Mouse (Mus musculus) intestine, embryonic 14.5 days (tissue): Measurements from ENCODE around the gene Ap2a2. TPM values are rescaled to one million over a fixed set of nuclear protein-coding genes. Genes with fewer than 3 reads are reported as not detected.

Source experiments
- ATAC-seq: fragments of 200-750 bp; cut with Nextera tagmentation; replicated peaks from 2 replicates; pipeline ENCODE4 v1.8.0; 2017; ENCODE audit warnings: low read depth, moderate number of reproducible peaks, moderate TSS enrichment, moderate library complexity; ENCODE audit not compliant: low FRiP score, low TSS enrichment
- DNase-seq: peaks from one replicate; pipeline ENCODE4 v3.0.0-alpha.2; 2018; ENCODE audit warnings: low spot score
- H3K27ac ChIP-seq: fragments of 300-500 bp; sonication (generic); 2 replicates; pipeline ENCODE4 v1.5.1; 2014; ENCODE audit warnings: low read depth, mild to moderate bottlenecking, control low read depth
- H3K27me3 ChIP-seq: fragments of 300-500 bp; sonication (generic); replicated peaks from 2 replicates; pipeline ENCODE4 v1.6.1; 2014; ENCODE audit warnings: low read length, control low read depth; ENCODE audit not compliant: control insufficient read depth, insufficient read depth
- H3K36me3 ChIP-seq: fragments of 300-500 bp; sonication (generic); 2 replicates; pipeline ENCODE4 v1.6.1; 2014; ENCODE audit warnings: low read length, control low read depth; ENCODE audit not compliant: control insufficient read depth, insufficient read depth
- H3K4me1 ChIP-seq: fragments of 300-500 bp; sonication (generic); replicated peaks from 2 replicates; pipeline ENCODE4 v1.6.1; 2014; ENCODE audit warnings: low read length, control low read depth, mixed read lengths; ENCODE audit not compliant: control insufficient read depth, insufficient read depth
- H3K4me2 ChIP-seq: fragments of 300-500 bp; sonication (generic); 2 replicates; pipeline ENCODE4 v1.6.1; 2014; ENCODE audit warnings: low read length
- H3K4me3 ChIP-seq: fragments of 300-500 bp; sonication (generic); 2 replicates; pipeline ENCODE4 v1.5.1; 2014; ENCODE audit warnings: low read depth, low read length, control low read depth, mixed read lengths
- H3K9ac ChIP-seq: fragments of 300-500 bp; sonication (generic); 2 replicates; pipeline ENCODE4 v1.6.1; 2014; ENCODE audit warnings: mild to moderate bottlenecking, low read length
- H3K9me3 ChIP-seq: fragments of 300-500 bp; sonication (generic); 2 replicates; pipeline ENCODE4 v1.6.1; 2016; ENCODE audit warnings: low read length, control low read depth; ENCODE audit not compliant: control insufficient read depth
- WGBS: fragments of 180-500 bp; shearing (Covaris S2); extraction: QIAGEN DNeasy Blood & Tissue Kit; methylation state at CpG from one replicate; pipeline ENCODE4 v1.1.7; 2014; 5-methylcytosine and 5-hydroxymethylcytosine counted together
- polyA plus RNA-seq: library from polyadenylated mRNA; unstranded; fragments of >200 nt; fragmentation: Nextera tagmentation; extraction: Ambion mirVana; gene quantifications from 2 replicates; pipeline ENCODE4 v1.2.1, GENCODE M21; 2014

The Ap2a2 gene
- polyA plus RNA-seq, 1 experiment from 2014 or later = 70.0 TPM

DNA sequence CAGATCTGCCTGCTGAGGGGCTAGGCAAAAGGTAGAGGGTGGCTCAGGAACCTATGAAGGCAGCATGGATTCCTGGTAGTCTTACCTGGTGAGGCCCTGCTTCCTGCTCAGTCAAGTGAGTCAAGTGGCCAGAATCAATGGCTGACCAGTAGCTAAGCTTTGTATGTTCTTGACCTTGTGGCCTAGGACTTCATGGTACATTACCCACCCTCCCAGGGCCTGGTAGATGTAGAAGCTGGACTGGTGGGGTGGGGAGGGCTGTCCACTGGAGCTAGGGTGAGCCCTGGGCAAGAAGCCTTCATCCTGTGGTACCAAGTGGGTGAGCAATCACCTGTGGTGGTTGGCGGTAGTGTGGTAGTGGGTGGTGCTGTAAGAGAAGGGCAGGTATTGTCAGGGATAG, 80.4 kb downstream of the Ap2a2 start:
- no peak for DNase-seq
- no peak for ATAC-seq
- H3K27ac ChIP-seq = no peak overlapping the region
- no peak overlapping the region for H3K9ac ChIP-seq
- 100% methylated on average over 1 of the region's 1 CpGs for WGBS
- no peaks in the 10 kb centered on the region for H3K9me3 ChIP-seq
- H3K4me1 ChIP-seq = no peaks in the 10 kb centered on the region
- no peak overlapping the region for H3K4me2 ChIP-seq
- H3K4me3 ChIP-seq = no peak overlapping the region
- H3K36me3 ChIP-seq = no peaks in the 10 kb centered on the region
- H3K27me3 ChIP-seq = no peaks in the 10 kb centered on the region

DNA sequence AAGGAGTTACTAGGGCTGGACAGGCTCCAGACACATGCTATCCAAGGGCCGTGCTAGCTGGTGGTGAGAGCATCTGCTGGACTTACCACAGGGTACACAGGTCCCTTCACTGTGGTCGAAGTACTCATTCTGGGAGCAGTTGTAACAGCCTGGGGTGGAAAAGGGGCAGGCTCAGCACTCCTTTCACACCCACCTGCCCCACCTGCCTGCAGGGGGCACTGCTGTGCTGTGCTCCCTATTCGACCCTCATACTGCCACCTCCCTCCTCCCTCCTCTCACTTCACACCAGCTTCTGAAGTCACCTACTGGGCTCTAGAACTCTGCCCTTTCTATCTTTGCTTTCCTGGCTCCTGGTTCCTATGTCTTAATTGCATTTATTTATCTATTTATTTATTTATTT, 81.2 kb downstream of the Ap2a2 start:
- WGBS = 45% methylated on average over 3 of the region's 3 CpGs
- DNase-seq = no peak
- no peak overlapping the region for H3K4me2 ChIP-seq
- H3K36me3 ChIP-seq = no peaks in the 10 kb centered on the region
- H3K9me3 ChIP-seq = no peaks in the 10 kb centered on the region
- no peaks in the 10 kb centered on the region for H3K27me3 ChIP-seq
- no peak overlapping the region for H3K27ac ChIP-seq
- H3K4me1 ChIP-seq = no peaks in the 10 kb centered on the region
- no peak for ATAC-seq
- H3K4me3 ChIP-seq = no peak overlapping the region
- H3K9ac ChIP-seq = no peak overlapping the region

DNA sequence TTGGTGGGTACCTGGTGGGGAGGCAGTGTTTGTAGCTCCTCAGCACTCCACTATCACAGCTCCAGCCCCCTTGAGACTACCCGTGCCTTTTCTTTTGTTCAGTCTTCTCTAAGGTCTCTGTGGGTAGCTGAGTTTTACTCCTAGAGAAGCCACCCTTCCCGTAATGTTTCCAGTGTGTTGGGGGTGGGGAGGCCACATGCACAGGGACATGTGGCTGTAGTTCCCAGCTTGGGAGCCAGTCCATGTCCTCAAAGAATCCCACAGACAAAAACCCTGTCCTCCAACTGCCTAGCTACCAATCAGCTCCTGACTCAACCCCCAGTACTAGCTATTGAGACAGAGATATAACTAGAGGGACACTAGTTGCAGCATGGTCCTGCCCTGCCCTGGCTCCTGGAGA, 85.1 kb downstream of the Ap2a2 start:
- Histone ChIP-seq H3K27me3 (no peaks in the 10 kb centered on the region), H3K36me3 (no peaks in the 10 kb centered on the region), H3K4me3 (no peak overlapping the region), H3K4me1 (no peaks in the 10 kb centered on the region), H3K27ac (no peak overlapping the region), H3K9ac (no peak overlapping the region), H3K4me2 (no peak overlapping the region), H3K9me3 (no peaks in the 10 kb centered on the region)
- 70% methylated on average over 2 of the region's 2 CpGs for WGBS
- ATAC-seq (no peak), DNase-seq (no peak)

DNA sequence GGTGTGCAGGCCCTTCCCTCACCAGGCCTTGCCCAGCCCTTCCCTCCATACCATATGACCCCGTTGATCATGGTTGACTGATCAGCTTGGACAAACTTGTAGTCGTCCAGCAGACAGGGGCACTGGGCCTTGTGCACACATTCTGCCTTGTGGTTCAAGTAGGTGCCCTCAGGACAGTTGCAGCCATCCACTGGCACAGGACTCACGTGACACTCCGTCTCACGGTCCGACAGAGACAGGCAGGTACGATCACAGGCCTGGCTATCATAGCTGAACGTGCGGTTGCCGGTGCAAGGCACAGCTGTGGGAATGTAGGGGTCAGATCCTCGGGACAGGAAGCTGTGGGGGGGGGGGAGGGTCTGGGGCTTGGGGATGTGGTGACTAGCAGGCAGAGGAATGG, 85.8 kb downstream of the Ap2a2 start:
- ATAC-seq (no peak), DNase-seq (no peak)
- Histone ChIP-seq H3K36me3 (no peaks in the 10 kb centered on the region), H3K27ac (no peak overlapping the region), H3K9ac (no peak overlapping the region), H3K4me3 (no peak overlapping the region), H3K27me3 (no peaks in the 10 kb centered on the region), H3K9me3 (no peaks in the 10 kb centered on the region), H3K4me1 (no peaks in the 10 kb centered on the region), H3K4me2 (no peak overlapping the region)
- 63% methylated on average over 11 of the region's 11 CpGs for WGBS

DNA sequence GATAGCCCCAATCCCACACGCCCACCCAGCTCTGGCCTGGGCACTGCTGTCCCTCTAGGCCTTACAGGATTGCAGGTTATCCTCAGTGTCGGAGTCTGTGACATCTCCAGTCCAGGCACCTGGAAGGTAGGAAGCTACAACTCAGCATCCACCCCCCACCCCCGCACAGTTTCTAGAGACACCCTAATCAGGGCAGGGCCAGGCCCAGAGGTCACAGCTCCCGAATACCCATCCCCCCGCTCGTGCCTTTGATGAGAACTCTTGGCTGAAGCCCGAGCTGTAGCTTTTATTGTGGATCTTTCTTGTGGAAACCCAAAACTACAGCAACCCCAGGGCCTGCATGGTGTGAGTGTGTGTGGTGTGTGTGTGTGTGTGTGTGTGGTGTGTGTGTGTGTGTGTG, 90.2 kb downstream of the Ap2a2 start:
- Histone ChIP-seq H3K4me1 (no peaks in the 10 kb centered on the region), H3K9ac (no peak overlapping the region), H3K9me3 (no peaks in the 10 kb centered on the region), H3K27me3 (no peaks in the 10 kb centered on the region), H3K4me2 (no peak overlapping the region), H3K36me3 (no peaks in the 10 kb centered on the region), H3K4me3 (no peak overlapping the region), H3K27ac (no peak overlapping the region)
- 44% methylated on average over 7 of the region's 7 CpGs for WGBS
- DNase-seq = no peak
- 0 out of 2 replicates have a peak, but pooled peaks have one; percentile 26 for ATAC-seq

DNA sequence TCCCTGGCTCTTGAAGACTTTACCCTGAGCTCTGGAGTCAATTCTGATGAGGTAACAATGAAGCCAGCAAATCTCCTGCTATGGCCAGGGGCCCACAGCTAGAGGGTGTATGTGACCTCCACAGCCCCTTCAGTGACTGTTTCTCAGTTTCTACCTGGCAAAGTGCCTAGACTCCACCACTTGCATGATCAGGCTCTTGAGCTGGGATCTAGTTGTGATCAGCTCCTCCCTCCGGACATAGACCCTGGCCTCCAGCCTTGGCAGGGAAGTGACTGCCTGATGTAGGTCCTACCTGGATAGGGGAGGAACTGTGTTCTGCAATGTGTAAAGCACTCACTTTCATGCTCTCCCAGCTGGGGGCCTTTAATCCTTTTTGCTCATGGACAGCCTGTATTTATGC, 98.4 kb downstream of the Ap2a2 start:
- no peaks in the 10 kb centered on the region for H3K27me3 ChIP-seq
- no peak overlapping the region for H3K4me2 ChIP-seq
- H3K36me3 ChIP-seq = no peaks in the 10 kb centered on the region
- DNase-seq = no peak
- no peaks in the 10 kb centered on the region for H3K4me1 ChIP-seq
- H3K9ac ChIP-seq = no peak overlapping the region
- no peaks in the 10 kb centered on the region for H3K9me3 ChIP-seq
- no peak overlapping the region for H3K27ac ChIP-seq
- H3K4me3 ChIP-seq = no peak overlapping the region
- 89% methylated on average over 1 of the region's 1 CpGs for WGBS
- no peak for ATAC-seq

DNA sequence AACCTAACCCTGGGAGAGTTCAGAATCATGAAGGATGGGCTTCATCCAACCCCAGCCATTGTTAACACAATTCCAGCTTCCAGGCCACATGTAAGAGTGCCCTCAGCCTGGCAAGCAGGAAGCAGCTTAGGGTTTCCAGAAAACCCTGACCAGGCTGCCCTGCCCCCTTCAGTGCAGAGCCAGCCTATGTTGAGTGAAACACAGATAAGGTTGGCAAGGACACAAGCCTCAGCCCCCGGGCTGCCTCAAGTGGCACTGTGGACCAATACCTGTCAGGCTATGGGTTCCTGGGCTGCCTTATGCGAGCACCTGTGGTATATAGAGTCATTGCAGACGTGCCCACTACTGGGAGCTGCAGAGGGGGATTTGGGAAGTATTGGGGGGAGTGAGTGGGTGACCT, 99.5 kb downstream of the Ap2a2 start:
- ATAC-seq = no peak
- DNase-seq = no peak
- 67% methylated on average over 3 of the region's 3 CpGs for WGBS
- Histone ChIP-seq H3K4me1 (no peaks in the 10 kb centered on the region), H3K36me3 (no peaks in the 10 kb centered on the region), H3K4me3 (no peak overlapping the region), H3K27ac (no peak overlapping the region), H3K4me2 (no peak overlapping the region), H3K9ac (no peak overlapping the region), H3K27me3 (no peaks in the 10 kb centered on the region), H3K9me3 (no peaks in the 10 kb centered on the region)

DNA sequence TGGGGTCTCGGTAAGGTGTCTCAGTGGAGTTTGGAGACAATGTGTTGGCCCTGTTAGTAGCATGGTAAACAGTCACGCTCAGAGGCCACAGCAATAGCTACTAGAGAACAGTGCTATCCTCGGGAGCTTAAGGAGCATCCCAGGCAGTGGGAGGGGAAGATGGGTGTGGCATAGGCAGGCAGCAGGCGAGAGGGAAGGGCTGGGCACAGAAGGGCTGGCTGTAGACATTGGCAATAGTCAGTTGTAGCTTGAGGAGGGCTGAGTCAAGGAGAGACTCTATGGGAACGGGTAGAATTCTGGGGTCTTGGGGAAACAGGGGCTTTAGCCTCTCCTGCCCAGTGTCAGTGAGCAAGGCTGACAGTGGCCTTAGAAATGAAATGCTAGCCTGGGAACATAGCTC, 100.2 kb downstream of the Ap2a2 start:
- no peaks in the 10 kb centered on the region for H3K27me3 ChIP-seq
- H3K27ac ChIP-seq = no peak overlapping the region
- H3K9me3 ChIP-seq = no peaks in the 10 kb centered on the region
- DNase-seq = no peak
- WGBS = 55% methylated on average over 5 of the region's 5 CpGs
- no peak overlapping the region for H3K9ac ChIP-seq
- H3K4me1 ChIP-seq = no peaks in the 10 kb centered on the region
- no peak overlapping the region for H3K4me2 ChIP-seq
- H3K4me3 ChIP-seq = no peak overlapping the region
- no peak for ATAC-seq
- no peaks in the 10 kb centered on the region for H3K36me3 ChIP-seq

DNA sequence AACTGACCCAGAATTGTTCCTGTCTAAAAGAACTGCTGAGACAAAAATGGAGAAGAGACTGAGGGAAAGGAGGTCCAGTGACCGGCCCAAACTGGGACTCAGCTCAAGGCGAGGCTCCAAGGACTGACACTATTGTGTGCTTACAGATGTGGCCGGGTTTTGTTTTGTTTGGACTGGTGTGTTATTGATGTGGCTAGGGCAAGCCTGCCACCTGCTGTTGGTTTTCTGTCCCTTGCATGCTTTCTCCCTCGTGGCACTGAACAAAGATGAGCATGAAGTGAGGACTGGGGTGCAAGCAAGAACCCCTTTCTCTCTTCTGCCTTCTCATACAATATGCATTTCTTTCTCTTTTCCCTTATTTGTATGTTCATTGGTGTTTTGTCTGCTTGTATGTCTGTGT, 104.2 kb downstream of the Ap2a2 start:
- H3K27ac ChIP-seq = no peak overlapping the region
- no peak overlapping the region for H3K9ac ChIP-seq
- H3K9me3 ChIP-seq = no peaks in the 10 kb centered on the region
- H3K4me3 ChIP-seq = no peak overlapping the region
- H3K4me1 ChIP-seq = no peaks in the 10 kb centered on the region
- WGBS = 10% methylated on average over 4 of the region's 4 CpGs
- DNase-seq = no peak
- no peak; the same call in 1 of the 2 replicates for ATAC-seq
- H3K4me2 ChIP-seq = no peak overlapping the region
- H3K27me3 ChIP-seq = no peaks in the 10 kb centered on the region
- H3K36me3 ChIP-seq = no peaks in the 10 kb centered on the region
